Mouse (Mus musculus) heart, embryonic 13.5 days (tissue): Measurements from ENCODE around the gene Spire2. TPM values are rescaled to one million over a fixed set of nuclear protein-coding genes. Genes with fewer than 3 reads are reported as not detected.
A peak's percentile ranks its signal among the peaks of the same experiment; 100 is the strongest.
"Not testable (repeated sequence)": the region's sequence is repeated elsewhere in the genome, so short reads cannot be mapped to it uniquely, and the experiment has no call there.

Experiments
- ATAC-seq: fragments of 200-750 bp; cut with Nextera tagmentation; 2 replicates; pipeline ENCODE4 v1.8.0; 2017; ENCODE audit warnings: moderate TSS enrichment; ENCODE audit not compliant: insufficient number of reproducible peaks, low FRiP score, low TSS enrichment; ENCODE audit errors: extremely low read depth
- H3K27ac ChIP-seq: fragments of 300-500 bp; sonication (generic); replicated peaks from 2 replicates; pipeline ENCODE4 v1.5.1; 2015; ENCODE audit warnings: moderate library complexity, mild to moderate bottlenecking, inconsistent platforms
- H3K27me3 ChIP-seq: fragments of 300-500 bp; sonication (generic); replicated peaks from 2 replicates; pipeline ENCODE4 v1.6.1; 2015; ENCODE audit warnings: mild to moderate bottlenecking, inconsistent platforms
- H3K36me3 ChIP-seq: fragments of 300-500 bp; sonication (generic); 2 replicates; pipeline ENCODE4 v1.6.1; 2015; ENCODE audit warnings: mild to moderate bottlenecking, inconsistent platforms
- H3K4me1 ChIP-seq: fragments of 300-500 bp; sonication (generic); 2 replicates; pipeline ENCODE4 v1.6.1; 2015; ENCODE audit warnings: inconsistent platforms
- H3K4me2 ChIP-seq: fragments of 300-500 bp; sonication (generic); 2 replicates; pipeline ENCODE4 v1.6.1; 2015; ENCODE audit warnings: inconsistent platforms, mild to moderate bottlenecking, moderate library complexity
- H3K4me3 ChIP-seq: fragments of 300-500 bp; sonication (generic); 2 replicates; pipeline ENCODE4 v1.5.1; 2015; ENCODE audit warnings: moderate library complexity, mild to moderate bottlenecking, inconsistent platforms
- H3K9ac ChIP-seq: fragments of 300-500 bp; sonication (generic); 2 replicates; pipeline ENCODE4 v1.6.1; 2015; ENCODE audit warnings: inconsistent platforms, mild to moderate bottlenecking, moderate library complexity
- H3K9me3 ChIP-seq: fragments of 300-500 bp; sonication (generic); 2 replicates; pipeline ENCODE4 v1.6.1; 2016; ENCODE audit warnings: inconsistent platforms
- WGBS: fragments of 180-500 bp; shearing (Covaris S2); methylation state at CpG from one replicate; pipeline ENCODE4 v1.1.7; 2015; ENCODE audit warnings: mixed read lengths; 5-methylcytosine and 5-hydroxymethylcytosine counted together
- polyA plus RNA-seq: library from polyadenylated mRNA; unstranded; fragments of >200 nt; fragmentation: Nextera tagmentation; extraction: Ambion mirVana; gene quantifications from 2 replicates; pipeline ENCODE4 v1.2.1, GENCODE M21; 2015

Gene Spire2
- 1.1 and 1.7 TPM in 2 replicates for polyA plus RNA-seq

GRCm38 (mm10) chr8:123332262-123333090 lies at the start of gene Spire2:
Gene Spire2 (plus strand): TSS chr8:123332713.
- Histone ChIP-seq H3K27me3 (peaks cover 35% of the 10 kb centered on the region), H3K9ac (peak within 1 kb of the TSS; percentile 74), H3K4me3 (peak within 1 kb of the TSS; percentile 67), H3K4me1 (peaks cover 34% of the 10 kb centered on the region), H3K9me3 (no peaks in the 10 kb centered on the region), H3K36me3 (no peaks in the 10 kb centered on the region), H3K4me2 (peak within 1 kb of the TSS; percentile 92), H3K27ac (peak within 1 kb of the TSS; percentile 25)
- under 1% methylated on average over 76 of the region's 85 CpGs for WGBS
- peak; percentile 87 for ATAC-seq

- not testable (repeated sequence) for H3K27ac ChIP-seq, H3K4me3 ChIP-seq, H3K9me3 ChIP-seq, H3K9ac ChIP-seq, ATAC-seq, H3K4me2 ChIP-seq, H3K27me3 ChIP-seq
- peaks cover 11% of the 10 kb centered on the region for H3K4me1 ChIP-seq
- 90% methylated on average over 5 of the region's 6 CpGs for WGBS
- H3K36me3 ChIP-seq, result peaks cover 48% of the 10 kb centered on the region
Observed at GRCm38 (mm10) chr8:123282994-123283393, 49.5 kb upstream of the Spire2 start.

GRCm38 (mm10) chr8:123283991-123284390 lies 48.5 kb upstream of the Spire2 start:
- no peaks in the 10 kb centered on the region for H3K27me3 ChIP-seq
- H3K36me3 ChIP-seq, result peaks cover 57% of the 10 kb centered on the region
- ATAC-seq, result no peak
- H3K27ac ChIP-seq, result no peak overlapping the region
- H3K9ac ChIP-seq, result no peak overlapping the region
- WGBS, result 77% methylated on average over 7 of the region's 7 CpGs
- no peak overlapping the region for H3K4me3 ChIP-seq
- H3K4me2 ChIP-seq, result no peak overlapping the region
- H3K9me3 ChIP-seq, result no peaks in the 10 kb centered on the region
- H3K4me1 ChIP-seq, result peaks cover 11% of the 10 kb centered on the region

- peaks cover 62% of the 10 kb centered on the region for H3K36me3 ChIP-seq
- peaks cover 11% of the 10 kb centered on the region for H3K4me1 ChIP-seq
- ATAC-seq, result no peak
- 50% methylated on average over 5 of the region's 5 CpGs for WGBS
- H3K27ac ChIP-seq, result no peak overlapping the region
- no peak overlapping the region for H3K4me2 ChIP-seq
- H3K4me3 ChIP-seq, result no peak overlapping the region
- H3K9me3 ChIP-seq, result no peaks in the 10 kb centered on the region
- no peak overlapping the region for H3K9ac ChIP-seq
- H3K27me3 ChIP-seq, result no peaks in the 10 kb centered on the region
Observed at GRCm38 (mm10) chr8:123284493-123284892, 48.0 kb upstream of the Spire2 start.

GRCm38 (mm10) chr8:123287362-123287761 lies 45.2 kb upstream of the Spire2 start:
- H3K9me3 ChIP-seq, result no peaks in the 10 kb centered on the region
- WGBS, result 90% methylated on average over 17 of the region's 17 CpGs
- H3K27me3 ChIP-seq, result no peaks in the 10 kb centered on the region
- H3K9ac ChIP-seq, result no peak overlapping the region
- no peak overlapping the region for H3K4me2 ChIP-seq
- peaks cover 53% of the 10 kb centered on the region for H3K36me3 ChIP-seq
- H3K4me1 ChIP-seq, result peaks cover 19% of the 10 kb centered on the region
- H3K27ac ChIP-seq, result no peak overlapping the region
- no peak overlapping the region for H3K4me3 ChIP-seq
- no peak for ATAC-seq

- Histone ChIP-seq H3K27me3 (no peaks in the 10 kb centered on the region), H3K36me3 (peaks cover 72% of the 10 kb centered on the region), H3K4me2 (no peak overlapping the region), H3K27ac (no peak overlapping the region), H3K9me3 (no peaks in the 10 kb centered on the region), H3K4me3 (no peak overlapping the region), H3K4me1 (peaks cover 8% of the 10 kb centered on the region; the same call in 1 of the 2 replicates), H3K9ac (no peak overlapping the region)
- 70% methylated on average over 4 of the region's 4 CpGs for WGBS
- no peak for ATAC-seq
Observed at GRCm38 (mm10) chr8:123290166-123290565, 42.3 kb upstream of the Spire2 start.

- WGBS, result 88% methylated on average over 8 of the region's 8 CpGs
- Histone ChIP-seq H3K4me1 (peaks cover 8% of the 10 kb centered on the region; the same call in 1 of the 2 replicates), H3K36me3 (peaks cover 75% of the 10 kb centered on the region), H3K27me3 (no peaks in the 10 kb centered on the region), H3K27ac (no peak overlapping the region), H3K9me3 (no peaks in the 10 kb centered on the region), H3K9ac (no peak overlapping the region), H3K4me3 (no peak overlapping the region), H3K4me2 (no peak overlapping the region)
- no peak for ATAC-seq
Observed at GRCm38 (mm10) chr8:123290679-123291078, 41.8 kb upstream of the Spire2 start.

GRCm38 (mm10) chr8:123291716-123292115 lies 40.8 kb upstream of the Spire2 start:
- Histone ChIP-seq H3K9ac (no peak overlapping the region), H3K36me3 (peaks cover 77% of the 10 kb centered on the region), H3K4me3 (no peak overlapping the region), H3K27me3 (no peaks in the 10 kb centered on the region), H3K9me3 (no peaks in the 10 kb centered on the region), H3K27ac (no peak overlapping the region), H3K4me1 (peaks cover 8% of the 10 kb centered on the region; the same call in 1 of the 2 replicates), H3K4me2 (no peak overlapping the region)
- WGBS, result 46% methylated on average over 8 of the region's 8 CpGs
- no peak for ATAC-seq

GRCm38 (mm10) chr8:123292281-123292680 lies 40.2 kb upstream of the Spire2 start:
- H3K27me3 ChIP-seq, result no peaks in the 10 kb centered on the region
- no peak for ATAC-seq
- H3K9me3 ChIP-seq, result no peaks in the 10 kb centered on the region
- 87% methylated on average over 3 of the region's 3 CpGs for WGBS
- peaks cover 77% of the 10 kb centered on the region for H3K36me3 ChIP-seq
- H3K4me2 ChIP-seq, result no peak overlapping the region
- no peak overlapping the region for H3K27ac ChIP-seq
- peaks cover 8% of the 10 kb centered on the region; the same call in 1 of the 2 replicates for H3K4me1 ChIP-seq
- no peak overlapping the region for H3K9ac ChIP-seq
- H3K4me3 ChIP-seq, result no peak overlapping the region

GRCm38 (mm10) chr8:123292785-123293184 lies 39.7 kb upstream of the Spire2 start:
- Histone ChIP-seq H3K4me2 (no peak overlapping the region), H3K9me3 (no peaks in the 10 kb centered on the region), H3K9ac (no peak overlapping the region), H3K27me3 (no peaks in the 10 kb centered on the region), H3K36me3 (peaks cover 77% of the 10 kb centered on the region), H3K4me1 (peaks cover 8% of the 10 kb centered on the region; the same call in 1 of the 2 replicates), H3K4me3 (no peak overlapping the region), H3K27ac (no peak overlapping the region)
- WGBS, result 74% methylated on average over 2 of the region's 2 CpGs
- ATAC-seq, result no peak

- no peak overlapping the region for H3K4me2 ChIP-seq
- no peak for ATAC-seq
Observed at GRCm38 (mm10) chr8:123298301-123298700, 34.2 kb upstream of the Spire2 start.

GRCm38 (mm10) chr8:123308738-123309137 lies 23.8 kb upstream of the Spire2 start:
- no peak for ATAC-seq
- H3K36me3 ChIP-seq, result peaks cover 62% of the 10 kb centered on the region
- WGBS, result 57% methylated on average over 4 of the region's 4 CpGs

More at GRCm38 (mm10) chr8:123298301-123298700, 34.2 kb upstream of the Spire2 start:
- 88% methylated on average over 11 of the region's 11 CpGs for WGBS
- Histone ChIP-seq H3K4me3 (no peak overlapping the region), H3K9me3 (no peaks in the 10 kb centered on the region), H3K27me3 (no peaks in the 10 kb centered on the region), H3K27ac (no peak overlapping the region), H3K4me1 (no peaks in the 10 kb centered on the region), H3K36me3 (peaks cover 73% of the 10 kb centered on the region), H3K9ac (no peak overlapping the region)

More at GRCm38 (mm10) chr8:123308738-123309137, 23.8 kb upstream of the Spire2 start:
- Histone ChIP-seq H3K4me1 (no peaks in the 10 kb centered on the region), H3K4me3 (no peak overlapping the region), H3K27me3 (no peaks in the 10 kb centered on the region), H3K4me2 (no peak overlapping the region), H3K9me3 (no peaks in the 10 kb centered on the region), H3K9ac (no peak overlapping the region), H3K27ac (no peak overlapping the region)
